9 mouse cellular contexts compared by ENCODE assay signal in genomic region chr13:102874465-102875143, GRCm38 (mm10).
DNase-seq lines count a peak whose midpoint lies in the region; ATAC-seq and TF ChIP-seq lines count a peak whose summit lies in the region.
"Had no signal": no experiment of that assay in that cellular context is flagged by ENCODE, and none has a peak within 500 bp of the region (broad histone marks: within the 10 kb centered on the region; RNA-seq: fewer than 3 reads in every experiment).

No protein-coding gene starts in this region.

- H3K27ac ChIP-seq in heart, postnatal 0 days (ENCODE audit: low read depth): peak overlapping the region; percentile 12; the same call in 1 of the 2 replicates
- H3K27ac ChIP-seq: liver, embryonic 14.5 days had no signal

- DNase-seq in cerebellum, postnatal 14 days: peak; percentile 61 to 66
- no peak for DNase-seq in cerebellum, adult 8-10 months
- peak; percentile 60 for DNase-seq in retina, postnatal 1 day
- no peak for DNase-seq in retina, embryonic 14.5 days (ENCODE audit: low spot score)
- DNase-seq in heart, postnatal 0 days (ENCODE audit: low spot score): no peak
- peak; percentile 58 for DNase-seq in lung, postnatal 14 days

- no peaks in the 10 kb centered on the region for H3K9me3 ChIP-seq in heart, postnatal 0 days (replicated peaks; ENCODE audit: control insufficient read depth, low read length)

- H3K4me1 ChIP-seq in heart, postnatal 0 days (ENCODE audit: control insufficient read depth, insufficient read depth): peaks cover 54% of the 10 kb centered on the region

- 61% methylated on average over 14 of the region's 14 CpGs for WGBS in heart, postnatal 0 days

- no peak overlapping the region for H3K9ac ChIP-seq in heart, postnatal 0 days (replicated peaks; ENCODE audit: low read depth, low read length)
- H3K9ac ChIP-seq: liver, embryonic 14.5 days had no signal

- H3K4me3 ChIP-seq in heart, postnatal 0 days (ENCODE audit: low read depth, low read length): no peak overlapping the region

- H3K36me3 ChIP-seq in heart, postnatal 0 days (replicated peaks; ENCODE audit: control insufficient read depth, insufficient read depth, low read length): no peaks in the 10 kb centered on the region

- H3K4me2 ChIP-seq in heart, postnatal 0 days (ENCODE audit: low read depth, low read length): no peak overlapping the region

- TF ChIP-seq CTCF in heart, postnatal 0 days (IDR thresholded peaks at IDR 0.05; ENCODE audit: low read depth): no peak

- no peaks in the 10 kb centered on the region for H3K27me3 ChIP-seq in heart, postnatal 0 days (ENCODE audit: control insufficient read depth, insufficient read depth, low read length)

- TF ChIP-seq EP300 in heart, postnatal 0 days (IDR thresholded peaks at IDR 0.05; ENCODE audit: low read depth): no peak

- peak; percentile 63; the same call in 1 of the 2 replicates for ATAC-seq in heart, postnatal 0 days (ENCODE audit: insufficient read depth, low read depth)
- no peak for ATAC-seq in granulocyte monocyte progenitor cell, adult 5-6 weeks (replicated peaks; ENCODE audit: poor library complexity, severe bottlenecking)
- ATAC-seq in activated CD4-positive, CD25-positive, alpha-beta regulatory T cell, adult 4 months: no peak

Comparison
In these comparisons a context has a peak if more than half of its experiments do, and no peak if none do; other contexts are left out.
1. DNase-seq: peak in cerebellum, postnatal 14 days (2 of 2), retina, postnatal 1 day (single experiment) and lung, postnatal 14 days (single experiment); none in cerebellum, adult 8-10 months (single experiment), retina, embryonic 14.5 days (single experiment) and heart, postnatal 0 days (single experiment).